Mouse (Mus musculus) cerebellum, adult 11-12 months (tissue): ENCODE measurements around the gene Psmb11.
A peak's percentile ranks its signal among the peaks of the same experiment; 100 is the strongest.

Experiments
- DNase-seq: peaks from one replicate; pipeline ENCODE4 v3.0.0; 2022

Psmb11 gene

DNA sequence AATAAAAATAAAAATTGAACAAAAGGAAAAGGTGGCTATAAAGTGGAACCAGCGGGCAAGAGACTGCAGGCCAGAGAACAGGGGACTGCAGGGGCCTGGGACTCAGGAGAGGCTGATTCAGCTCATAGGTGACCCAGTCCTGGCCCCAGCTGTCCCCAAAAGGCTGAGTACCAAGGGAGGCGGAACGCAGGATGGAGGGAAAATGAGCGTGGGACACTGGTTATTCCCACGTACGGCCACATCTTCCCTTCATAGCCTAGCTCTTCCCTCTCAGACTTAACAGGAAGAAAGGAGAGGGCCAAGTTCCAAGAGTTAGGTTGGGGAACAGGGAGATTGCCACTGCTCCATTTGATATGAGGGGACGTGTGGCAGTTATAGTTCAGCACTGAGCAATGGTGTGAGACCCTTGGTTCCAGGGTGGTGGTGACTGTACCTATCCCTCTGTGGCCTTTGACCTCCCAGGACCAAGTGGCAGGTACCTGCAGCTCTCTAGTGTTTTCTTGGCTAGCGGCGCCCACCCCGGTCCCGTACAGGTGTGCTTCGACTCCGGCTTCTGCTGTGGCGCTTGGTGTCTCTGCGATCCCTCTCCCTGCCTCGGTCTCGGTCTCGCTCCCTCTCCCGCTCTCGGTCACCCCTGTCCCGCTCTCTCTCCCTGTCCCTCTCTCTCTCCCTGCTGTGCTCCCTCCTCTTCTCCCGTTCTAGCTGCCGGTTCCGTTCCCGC lies 21.2 kb downstream of the Psmb11 start:
- DNase-seq: no peak

DNA sequence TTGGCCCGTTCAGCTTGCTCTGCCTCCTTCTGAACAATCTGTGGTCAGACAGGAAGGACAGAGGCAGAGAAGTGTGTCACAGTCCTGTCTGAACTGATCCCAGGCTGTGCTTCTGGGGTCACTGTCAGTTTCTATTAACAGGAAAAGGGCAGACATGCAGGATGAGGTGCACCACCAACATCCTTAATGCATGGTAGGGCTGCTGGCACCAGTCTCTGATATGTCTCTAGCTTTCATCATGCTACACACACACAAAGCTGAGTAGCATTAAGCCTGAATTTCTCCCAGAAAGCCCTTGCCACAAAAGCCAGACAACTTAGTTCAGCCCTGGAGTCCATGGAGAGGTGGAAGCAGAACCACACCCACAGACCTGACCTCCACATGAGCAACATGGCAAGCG lies 21.8 kb downstream of the Psmb11 start:
- DNase-seq: no peak

DNA sequence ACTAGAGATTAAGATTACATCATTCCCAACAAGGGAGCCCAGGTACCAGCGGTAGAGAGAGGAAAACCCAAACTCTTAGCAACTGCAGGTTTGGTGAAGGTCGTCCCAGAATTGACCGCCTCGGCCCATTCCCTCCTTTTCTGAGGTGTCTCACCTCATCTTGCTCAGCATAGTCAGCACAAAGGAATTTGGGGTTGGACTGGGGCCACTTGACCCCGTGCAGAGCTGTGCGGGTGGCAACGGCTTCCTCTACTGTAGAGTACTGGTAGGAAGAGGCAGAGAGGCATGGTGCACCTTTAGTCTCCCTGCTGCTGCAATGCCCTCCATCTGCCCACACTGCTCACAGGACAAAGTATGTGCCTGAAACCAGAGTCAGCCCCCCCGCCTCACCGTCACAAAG lies 23.1 kb downstream of the Psmb11 start:
- DNase-seq: no peak

DNA sequence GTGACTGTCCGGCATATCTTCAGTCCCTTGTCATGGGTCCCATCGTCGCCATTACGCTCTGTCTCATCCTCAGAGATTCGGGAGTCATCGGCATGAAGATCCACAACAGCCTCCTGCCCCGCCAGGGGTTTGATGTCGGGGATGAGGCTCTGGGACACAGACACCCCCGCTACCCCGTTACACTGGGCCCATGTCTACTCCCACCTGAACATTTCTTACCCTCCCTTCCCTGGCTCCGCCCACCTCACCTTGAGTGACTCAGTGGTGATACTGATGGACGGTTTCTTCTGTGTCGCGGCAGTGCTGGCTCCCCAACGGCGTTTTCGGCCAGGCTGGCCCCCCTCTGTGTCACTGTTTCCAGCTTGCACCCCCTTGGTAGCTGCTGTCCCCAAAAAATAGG lies 25.2 kb downstream of the Psmb11 start:
- no peak for DNase-seq

DNA sequence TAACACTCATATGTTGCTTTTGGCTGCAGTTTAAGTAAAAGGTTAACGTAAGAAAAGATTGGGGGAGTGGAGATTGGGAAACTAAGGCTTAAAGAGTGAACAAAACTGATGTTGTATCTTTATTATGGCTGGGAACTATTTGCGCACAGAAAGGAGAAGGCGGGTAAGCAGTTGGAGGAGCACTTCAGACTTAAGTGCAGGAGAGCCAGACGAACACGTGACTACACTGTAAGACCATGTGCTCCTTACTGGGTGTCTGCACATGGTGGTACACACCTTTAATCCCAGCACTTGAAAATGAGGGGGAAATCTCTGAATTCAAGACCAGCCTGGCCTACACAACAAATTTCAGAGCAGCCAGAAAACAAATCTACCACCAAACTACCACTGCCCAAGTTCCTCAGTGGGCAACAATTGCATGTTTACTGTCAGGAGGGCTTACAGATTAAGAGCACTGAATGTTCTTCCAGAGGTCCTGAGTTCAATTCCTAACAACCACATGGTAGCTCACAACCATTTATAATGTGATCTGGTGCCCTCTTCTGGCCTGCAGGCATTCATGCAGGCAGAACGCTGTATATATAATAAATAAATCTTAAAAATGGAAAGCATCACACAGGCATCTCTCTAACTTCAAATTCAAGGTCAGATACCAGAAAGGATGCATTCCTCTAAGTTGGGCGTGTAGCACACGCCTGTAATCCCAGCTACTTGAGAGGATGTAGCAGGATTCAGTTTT lies 25.8 kb downstream of the Psmb11 start:
- no peak for DNase-seq

DNA sequence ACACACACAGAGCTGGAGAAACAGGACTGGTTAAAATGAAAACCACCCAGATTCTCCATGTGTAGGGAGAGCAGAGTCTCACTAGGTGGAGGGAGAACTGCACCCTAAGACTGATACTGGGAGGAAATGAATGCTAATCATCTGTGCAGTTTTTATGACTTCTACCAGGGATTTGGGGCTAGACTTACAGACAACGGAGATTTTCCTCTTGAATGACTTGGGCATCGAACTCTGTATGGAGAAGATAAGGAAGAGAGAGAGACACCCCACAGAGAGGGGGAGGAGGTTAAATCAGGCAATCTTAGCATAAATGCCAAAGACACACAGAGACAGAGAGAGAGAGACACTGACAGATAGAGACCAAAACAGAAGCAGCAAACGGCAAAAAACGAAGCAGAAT lies 26.7 kb downstream of the Psmb11 start:
- DNase-seq: no peak

DNA sequence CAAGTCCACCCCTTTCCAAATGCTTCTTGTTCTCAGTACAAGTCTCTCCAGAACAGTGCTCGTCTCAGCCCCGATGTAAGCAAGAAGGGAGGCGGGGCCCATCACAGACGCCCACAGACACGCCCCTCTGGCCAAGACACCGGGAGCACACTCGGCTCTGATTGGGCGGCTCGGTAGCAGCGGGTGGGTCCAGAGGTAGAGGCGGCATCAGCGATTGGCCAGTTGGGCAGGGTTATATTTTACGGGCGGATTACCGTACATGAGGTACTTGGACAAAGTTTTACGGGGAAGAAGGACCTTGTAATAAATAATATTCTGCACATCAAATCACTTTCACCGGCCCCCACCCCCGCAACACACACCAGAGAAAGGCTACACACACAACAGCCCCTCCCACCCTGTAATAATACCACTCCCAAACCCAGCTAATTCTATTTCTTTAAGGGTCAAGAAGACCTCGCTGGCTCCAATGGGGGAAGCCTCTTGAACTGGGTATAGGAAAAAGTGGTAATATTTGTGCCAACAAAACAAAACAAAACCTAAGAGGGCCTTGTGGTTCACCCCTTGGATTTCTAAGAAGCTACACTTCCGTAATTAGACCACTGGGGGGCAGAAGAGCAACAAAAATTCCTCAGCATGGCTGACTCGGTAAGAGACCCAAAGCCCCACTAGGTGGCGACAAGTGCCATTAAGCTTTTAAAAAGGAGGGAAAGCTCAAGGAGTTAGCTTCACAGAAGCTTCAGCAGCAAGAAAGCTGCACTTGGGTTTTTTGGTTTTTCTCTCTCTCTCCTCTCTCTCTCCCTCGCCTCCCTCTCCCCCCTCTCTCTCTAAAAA lies 29.6 kb downstream of the Psmb11 start:
- peak; percentile 78 for DNase-seq

DNA sequence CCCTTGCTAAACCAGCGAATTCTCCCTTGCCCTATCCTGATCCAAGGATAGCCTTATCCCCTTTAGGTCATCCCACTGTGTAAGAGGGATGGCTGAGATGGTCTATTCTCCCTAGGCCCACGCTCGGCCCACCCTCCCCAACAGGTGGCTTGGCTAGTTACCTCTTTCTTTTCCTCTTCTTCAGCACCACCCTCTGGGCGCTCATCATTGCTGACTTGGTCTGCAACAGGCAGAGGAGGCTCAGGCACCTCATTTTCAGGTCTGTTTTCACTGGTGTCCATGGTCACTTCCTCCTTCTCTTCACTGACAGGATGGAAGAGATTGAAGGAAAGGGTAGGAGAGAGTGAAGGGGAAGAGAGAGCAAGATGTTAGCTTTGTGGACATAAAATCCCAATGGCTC lies 30.3 kb downstream of the Psmb11 start:
- no peak for DNase-seq

DNA sequence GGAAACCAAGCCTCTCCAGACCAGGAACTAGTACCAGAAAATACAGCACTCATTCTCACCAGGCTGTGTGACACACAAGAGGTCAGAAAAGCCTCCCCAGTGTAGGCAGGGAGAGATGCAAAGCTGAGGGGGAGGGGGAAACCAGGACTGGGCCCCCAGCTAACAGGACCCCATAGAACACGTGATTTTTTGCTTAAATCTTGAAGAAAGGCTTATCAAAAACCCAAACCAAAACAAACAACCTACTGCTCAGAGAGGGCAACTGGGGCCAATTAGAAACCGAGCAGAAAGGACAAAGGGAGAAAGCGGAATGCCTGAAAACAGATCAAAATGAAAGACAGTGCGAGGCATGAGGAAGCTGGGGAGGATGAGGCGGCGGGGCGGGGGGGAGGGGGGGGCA lies 31.6 kb downstream of the Psmb11 start:
- no peak for DNase-seq

DNA sequence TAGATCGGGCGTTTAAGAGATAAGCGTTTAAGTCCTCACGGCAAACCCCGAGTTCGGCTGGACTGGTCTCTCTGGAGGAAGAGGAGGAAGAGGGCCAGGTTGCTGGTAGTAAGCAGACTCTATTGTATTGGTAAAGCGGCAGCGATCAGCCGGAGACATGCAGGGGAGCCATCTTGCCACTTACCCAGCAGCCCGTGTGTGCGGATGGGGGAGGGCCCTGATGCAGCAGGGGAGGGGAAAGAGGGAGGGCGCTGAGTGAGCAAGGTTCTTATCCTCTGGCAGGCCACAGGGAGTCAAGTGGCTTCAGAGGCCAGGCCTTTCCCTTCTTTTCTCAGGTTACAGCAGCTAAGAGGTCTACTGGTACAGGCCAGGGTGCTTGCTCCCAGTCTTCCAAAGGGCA lies 32.3 kb downstream of the Psmb11 start:
- peak; percentile 84 for DNase-seq

DNA sequence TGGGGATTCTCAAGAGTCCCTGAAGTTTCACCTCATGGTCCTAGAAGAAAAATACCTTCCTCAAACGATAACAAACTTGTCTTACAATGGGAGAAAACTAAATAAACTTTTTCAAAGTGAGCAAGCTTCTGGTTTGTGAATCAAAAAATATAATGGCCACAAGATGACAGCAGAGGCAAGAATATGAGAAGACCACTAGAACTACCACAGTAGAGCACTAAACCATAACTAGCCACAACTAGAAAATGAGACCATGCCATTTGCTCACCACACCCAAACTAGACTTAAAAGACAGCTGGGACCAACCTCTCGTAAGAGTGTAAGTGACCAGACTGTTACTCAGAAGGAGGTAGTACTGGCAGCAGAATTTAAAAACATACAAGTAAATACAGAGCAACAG lies 38.8 kb downstream of the Psmb11 start:
- DNase-seq: no peak

DNA sequence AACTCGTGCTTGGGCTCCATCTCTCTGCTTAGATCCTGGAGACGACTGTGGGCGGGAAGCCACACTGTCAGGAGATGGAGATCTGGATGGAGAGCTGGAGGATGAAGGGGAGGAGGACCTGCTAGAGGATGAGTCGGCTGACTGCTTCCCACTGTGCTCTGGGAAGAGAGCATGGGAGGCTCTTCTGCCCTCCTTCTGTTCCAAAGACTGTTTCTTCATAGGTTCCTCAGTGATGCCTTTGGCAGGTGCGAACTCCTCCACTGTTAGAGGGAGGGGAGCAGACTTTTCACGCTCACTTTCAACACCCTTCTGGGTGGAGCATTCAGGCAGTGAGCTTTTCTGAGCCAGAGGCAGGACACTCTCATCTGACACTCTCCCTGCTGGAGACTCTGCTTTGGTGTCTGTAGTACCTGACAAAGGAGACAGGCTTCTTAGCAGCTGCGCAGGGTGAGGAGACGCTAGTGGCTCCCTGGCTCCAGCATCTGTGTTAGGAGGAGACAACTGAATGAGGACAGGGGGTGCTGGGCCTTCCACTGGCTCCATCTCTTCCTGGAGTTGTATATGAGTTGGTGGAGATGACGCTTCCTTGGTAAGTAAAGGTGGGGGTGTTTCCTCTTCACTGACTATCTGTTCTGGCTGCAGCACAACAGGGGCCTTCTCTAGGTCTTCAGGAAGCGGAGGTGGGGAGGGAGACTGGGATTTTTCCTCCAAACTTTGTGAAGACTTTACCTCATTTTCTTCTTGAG lies 43.4 kb downstream of the Psmb11 start:
- peak; percentile 29 for DNase-seq

DNA sequence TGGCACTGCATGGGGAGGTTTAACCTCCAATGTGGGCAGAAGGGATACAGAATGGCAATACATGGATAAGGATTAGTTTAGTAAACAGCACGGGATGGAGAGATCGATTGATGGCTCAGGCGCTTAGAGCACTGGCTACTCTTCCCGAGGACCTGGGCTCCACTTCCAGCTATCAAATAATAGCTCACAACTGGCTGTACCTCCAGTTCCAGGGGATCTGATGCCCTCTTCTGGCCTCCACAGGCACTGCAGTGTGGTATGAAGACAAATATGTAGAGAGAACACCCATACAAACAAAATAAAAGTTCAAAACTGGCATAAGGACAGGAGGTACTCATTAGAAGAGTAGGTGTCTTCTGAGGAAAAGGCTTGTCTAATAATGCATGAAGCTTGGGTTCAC lies 48.1 kb downstream of the Psmb11 start:
- DNase-seq: no peak

DNA sequence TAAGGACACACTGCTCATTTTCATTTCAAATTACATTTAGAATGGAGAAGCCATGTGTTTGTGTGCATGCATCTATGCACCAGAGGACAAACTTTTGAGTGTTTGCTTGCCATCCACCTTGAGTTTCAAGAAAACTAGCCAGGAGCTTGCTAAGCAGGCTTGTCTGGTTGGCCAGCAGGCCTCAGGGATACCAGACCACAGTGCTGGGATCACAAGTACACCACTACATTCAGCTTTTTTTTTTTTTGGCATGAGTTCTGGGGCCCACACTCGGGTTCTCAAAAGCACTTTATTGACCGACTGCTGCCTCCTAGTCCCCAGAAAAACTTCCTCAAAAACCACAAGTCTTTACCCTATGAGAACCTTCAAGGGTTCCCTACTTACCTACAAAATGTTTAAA lies 53.1 kb downstream of the Psmb11 start:
- DNase-seq: no peak

DNA sequence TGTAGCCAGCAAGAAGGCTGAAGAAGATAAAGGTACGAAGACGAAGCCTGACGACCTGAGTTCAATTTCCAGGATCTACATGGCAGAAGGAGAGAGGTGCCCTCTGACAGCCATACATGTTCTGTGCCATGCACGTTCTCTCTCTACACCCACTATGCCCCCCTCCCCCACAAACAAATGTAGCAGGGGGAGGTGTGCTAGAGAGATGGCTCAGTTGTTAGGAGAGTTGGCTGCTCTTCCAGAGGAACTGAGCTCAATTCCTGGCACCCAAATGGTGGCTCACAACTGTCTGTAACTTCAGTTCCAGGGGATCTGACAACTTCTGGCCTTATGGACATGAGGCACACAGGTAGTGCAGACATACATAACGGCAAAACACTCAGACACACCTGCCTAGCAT lies 55.1 kb downstream of the Psmb11 start:
- DNase-seq: no peak

DNA sequence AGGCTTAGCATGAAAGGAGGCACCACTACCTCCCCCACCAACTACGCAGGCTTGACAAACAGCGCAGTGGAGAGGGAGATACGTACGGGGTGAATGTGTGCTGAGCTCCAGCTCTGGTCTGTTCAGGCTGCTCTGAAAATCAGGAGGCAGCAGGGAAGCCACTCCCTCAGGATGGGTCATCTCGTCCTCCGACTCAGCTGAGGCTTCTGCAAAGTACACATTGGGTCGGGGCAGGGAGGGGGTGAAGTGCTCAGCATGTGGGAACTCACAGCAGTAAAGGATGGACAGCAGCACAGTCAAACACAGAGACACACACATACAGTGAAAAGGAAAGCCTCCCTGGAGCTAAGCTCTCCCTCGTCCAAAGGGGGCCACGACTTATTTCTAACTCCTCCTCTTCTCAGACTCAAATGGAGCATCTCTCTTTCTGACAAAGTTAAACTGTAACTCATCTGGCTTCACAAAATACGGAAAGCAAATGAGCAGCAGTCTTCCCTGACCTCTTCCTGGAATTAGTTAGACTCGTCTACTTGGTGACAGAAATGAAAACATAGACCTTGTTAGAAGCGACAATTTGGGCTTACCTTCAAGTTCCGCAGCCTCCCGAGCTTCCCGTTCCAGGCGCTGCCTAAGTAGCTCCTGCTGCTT lies 57.5 kb downstream of the Psmb11 start:
- DNase-seq: no peak
